8 mouse cellular contexts compared by ENCODE assay signal in the genomic region with DNA sequence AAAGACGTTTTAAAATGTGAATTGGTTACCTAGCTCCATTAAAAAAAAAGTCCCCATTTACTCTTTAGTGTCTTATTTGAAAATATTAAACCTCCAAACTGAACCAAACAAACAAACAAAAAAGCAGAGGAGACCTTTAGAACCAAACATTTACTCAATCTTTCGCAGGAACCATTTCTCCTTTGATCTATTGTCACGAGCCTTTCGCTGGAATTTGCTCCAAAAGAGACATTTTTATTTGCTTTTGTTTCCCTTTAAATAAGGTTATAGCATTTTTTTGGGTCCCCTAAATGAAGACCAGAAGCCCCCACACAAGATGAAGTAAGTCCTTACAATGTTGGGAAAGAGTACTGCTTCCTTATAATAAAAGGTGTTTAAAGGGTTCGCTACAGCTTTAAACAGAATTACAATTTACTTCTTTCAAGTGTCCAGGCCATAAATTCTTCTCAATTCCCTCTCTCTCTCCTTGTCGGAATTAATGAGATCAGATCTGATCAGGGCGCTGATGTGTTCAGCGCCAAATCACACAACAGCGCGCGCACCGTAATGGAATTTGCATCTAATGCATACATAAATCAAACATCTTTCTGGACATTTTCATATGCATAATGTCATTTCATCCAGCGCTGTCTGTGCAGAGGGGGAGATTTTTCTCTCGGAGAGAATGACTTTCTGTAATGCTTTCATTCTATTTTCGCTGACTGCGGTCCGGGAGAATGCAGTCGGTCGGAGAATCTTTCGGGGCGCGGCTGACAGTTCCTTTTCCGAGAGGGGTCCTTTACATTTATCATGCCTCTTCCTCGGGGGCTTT.
DNase-seq lines count a peak whose midpoint lies in the region; ATAC-seq lines count a peak whose summit lies in the region.

No protein-coding gene starts in this region.

- 2% methylated on average over 24 of the region's 24 CpGs for WGBS in heart, embryonic 15.5 days
- 1% methylated on average over 24 of the region's 24 CpGs for WGBS in hindbrain, embryonic 16.5 days
- WGBS in midbrain, embryonic 14.5 days: under 1% methylated on average over 24 of the region's 24 CpGs

- DNase-seq in heart, postnatal 14 days: no peak
- DNase-seq in embryo, embryonic 9.5 days (ENCODE audit: extremely low spot score): peak; percentile 44
- peak; percentile 83 for DNase-seq in midbrain, embryonic 14.5 days
- no peak for DNase-seq in spleen, postnatal 36 days (ENCODE audit: low spot score in 2 of 2)
- DNase-seq in natural killer cell, adult 2 months (ENCODE audit: low spot score in 2 of 2): no peak
- DNase-seq in gastrocnemius, adult 18-20 months (ENCODE audit: low spot score): no peak

- intact Hi-C loops in heart, postnatal 14 days (cut with DNase I): no loop called here

- peak overlapping the region; percentile 42 for H3K4me2 ChIP-seq in heart, embryonic 15.5 days
- H3K4me2 ChIP-seq in hindbrain, embryonic 16.5 days (ENCODE audit: low read length): peak overlapping the region; percentile 61
- H3K4me2 ChIP-seq in midbrain, embryonic 14.5 days (ENCODE audit: low read length): peak overlapping the region; percentile 53

- peaks cover 13% of the 10 kb centered on the region for H3K4me1 ChIP-seq in heart, embryonic 15.5 days (replicated peaks)
- peaks cover 15% of the 10 kb centered on the region for H3K4me1 ChIP-seq in hindbrain, embryonic 16.5 days (ENCODE audit: control insufficient read depth, insufficient read depth, low read depth, low read length)
- peaks cover 49% of the 10 kb centered on the region for H3K4me1 ChIP-seq in midbrain, embryonic 14.5 days (ENCODE audit: control insufficient read depth, insufficient read depth, low read length)

- H3K4me3 ChIP-seq in heart, embryonic 15.5 days: peak overlapping the region; percentile 30
- H3K4me3 ChIP-seq in hindbrain, embryonic 16.5 days (ENCODE audit: low read length): peak overlapping the region; percentile 30
- H3K4me3 ChIP-seq in midbrain, embryonic 14.5 days (replicated peaks; ENCODE audit: low read depth, low read length): peak overlapping the region; percentile 21

- no peak for ATAC-seq in heart, embryonic 15.5 days (replicated peaks; ENCODE audit: insufficient number of reproducible peaks, insufficient read depth, low FRiP score, low read depth)
- no peak; the same call in 1 of the 2 replicates for ATAC-seq in hindbrain, embryonic 16.5 days
- ATAC-seq in midbrain, embryonic 14.5 days (ENCODE audit: low FRiP score, low TSS enrichment): no peak

- H3K9ac ChIP-seq in heart, embryonic 15.5 days: no peak overlapping the region
- H3K9ac ChIP-seq in hindbrain, embryonic 16.5 days (ENCODE audit: low read depth, low read length): peak overlapping the region; percentile 36; the same call in 1 of the 2 replicates
- H3K9ac ChIP-seq in midbrain, embryonic 14.5 days (replicated peaks; ENCODE audit: low read length): no peak overlapping the region; the same call in 1 of the 2 replicates

- H3K27ac ChIP-seq in heart, embryonic 15.5 days: no peak overlapping the region
- H3K27ac ChIP-seq in hindbrain, embryonic 16.5 days (ENCODE audit: low read depth, low read length): peak overlapping the region; percentile 7; the same call in 1 of the 2 replicates
- peak overlapping the region; percentile 75 for H3K27ac ChIP-seq in midbrain, embryonic 14.5 days (replicated peaks; ENCODE audit: low read depth, low read length)

- H3K9me3 ChIP-seq in heart, embryonic 15.5 days (replicated peaks): no peaks in the 10 kb centered on the region
- no peaks in the 10 kb centered on the region for H3K9me3 ChIP-seq in hindbrain, embryonic 16.5 days (ENCODE audit: control insufficient read depth, low read length)
- no peaks in the 10 kb centered on the region for H3K9me3 ChIP-seq in midbrain, embryonic 14.5 days (ENCODE audit: control insufficient read depth, low read length)

- H3K36me3 ChIP-seq in heart, embryonic 15.5 days: no peaks in the 10 kb centered on the region
- no peaks in the 10 kb centered on the region for H3K36me3 ChIP-seq in hindbrain, embryonic 16.5 days (ENCODE audit: control insufficient read depth, insufficient read depth, low read length)
- no peaks in the 10 kb centered on the region for H3K36me3 ChIP-seq in midbrain, embryonic 14.5 days (ENCODE audit: control insufficient read depth, insufficient read depth, low read length)

- H3K27me3 ChIP-seq in heart, embryonic 15.5 days: peaks cover 86% of the 10 kb centered on the region
- H3K27me3 ChIP-seq in hindbrain, embryonic 16.5 days (replicated peaks; ENCODE audit: control insufficient read depth, insufficient read depth, low read length): no peaks in the 10 kb centered on the region; the same call in 1 of the 2 replicates
- H3K27me3 ChIP-seq in midbrain, embryonic 14.5 days (ENCODE audit: control insufficient read depth, insufficient read depth, low read length): peaks cover 5% of the 10 kb centered on the region; the same call in 1 of the 2 replicates

Comparison
In these comparisons a context has a peak if more than half of its experiments do, and no peak if none do; other contexts are left out.
1. DNase-seq: peak in embryo, embryonic 9.5 days (single experiment) and midbrain, embryonic 14.5 days (single experiment); none in heart, postnatal 14 days (0 of 2), spleen, postnatal 36 days (0 of 2), natural killer cell, adult 2 months (0 of 2) and gastrocnemius, adult 18-20 months (single experiment).
2. Peak in every context shown above with its lines, with median percentiles within 50 percentile points of each other: H3K4me2 ChIP-seq and H3K4me3 ChIP-seq.